Mouse (Mus musculus) ES-CJ7 (cell line): Measurements from ENCODE around the gene Map2k6.

Experiments used
- DNase-seq: peaks from one replicate; pipeline ENCODE4 v3.0.0; 2011; ENCODE audit warnings: low read depth, low spot score

Map2k6 gene

DNA sequence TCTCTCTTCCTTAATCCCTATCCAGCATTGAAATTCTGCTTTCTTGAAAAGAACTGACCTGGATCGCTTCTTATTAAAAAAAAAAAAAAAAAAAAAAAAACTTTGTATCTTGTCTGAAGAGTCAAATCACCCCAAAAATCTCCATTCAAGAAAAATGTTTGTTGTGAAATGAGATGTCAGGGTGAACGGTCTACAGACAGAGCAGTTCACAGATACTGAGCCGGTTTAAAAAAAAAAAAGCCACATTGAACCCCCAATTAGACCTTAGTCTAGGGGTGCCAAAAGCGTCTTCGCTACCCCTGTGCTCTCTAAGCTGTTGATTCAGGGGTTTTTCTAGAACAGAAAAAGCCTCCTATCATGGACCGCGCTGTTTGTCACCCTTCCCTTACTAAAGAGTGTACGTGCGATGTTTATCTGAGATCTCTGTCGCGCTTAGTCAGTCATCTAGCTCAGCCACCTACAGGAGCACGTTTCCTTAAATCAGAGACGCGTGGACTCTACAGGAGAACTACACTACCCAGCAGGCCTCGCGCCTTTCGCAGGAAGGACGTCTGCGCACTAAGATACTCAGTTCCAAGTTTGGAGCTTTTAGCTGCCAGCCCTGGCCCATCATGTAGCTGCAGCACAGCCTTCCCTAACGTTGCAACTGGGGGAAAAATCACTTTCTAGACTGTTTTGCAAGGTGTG is at the start of gene Map2k6:
Gene Map2k6, plus strand, starts transcription at position 570 of the 687 bp plus-strand sequence.
- peak; percentile 95 for DNase-seq

DNA sequence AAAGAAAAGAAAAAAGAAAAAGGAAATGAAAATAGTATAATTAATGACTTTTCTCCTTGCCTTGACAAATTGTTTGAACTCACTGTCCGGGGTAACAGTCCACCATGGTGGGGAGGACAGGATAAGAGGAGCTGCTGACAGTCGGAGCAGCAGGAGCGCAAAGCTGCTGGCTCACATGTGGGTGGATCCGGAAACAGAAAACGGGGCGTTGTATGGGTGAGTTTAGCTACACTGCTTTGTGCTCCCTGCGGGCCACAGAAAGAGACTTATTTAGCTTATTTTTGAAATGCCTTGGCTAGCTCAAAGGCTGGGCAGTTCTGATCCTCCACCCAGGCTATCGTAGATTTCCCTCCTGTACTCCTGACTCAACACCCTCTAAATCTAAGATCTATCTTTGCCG is 44.7 kb upstream of the Map2k6 start:
- peak; percentile 33 for DNase-seq

DNA sequence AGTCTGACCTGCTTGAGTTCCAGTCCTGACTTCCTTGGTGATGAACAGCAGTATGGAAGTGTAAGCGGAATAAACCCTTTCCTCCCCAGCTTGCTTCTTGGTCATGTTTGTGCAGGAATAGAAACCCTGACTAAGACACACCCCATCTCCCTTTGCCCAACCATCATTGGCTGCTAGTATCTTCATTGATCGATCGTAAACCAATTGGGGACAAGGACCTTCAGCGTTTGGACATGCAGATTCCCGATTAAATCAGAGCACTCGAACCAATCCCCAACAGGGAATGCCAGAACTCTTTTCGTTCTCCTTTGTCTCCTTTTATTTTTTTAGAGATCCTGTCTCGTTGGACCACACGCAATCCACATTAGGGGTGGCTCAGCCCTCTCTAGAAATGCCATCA is 43.8 kb upstream of the Map2k6 start:
- peak; percentile 78 for DNase-seq

DNA sequence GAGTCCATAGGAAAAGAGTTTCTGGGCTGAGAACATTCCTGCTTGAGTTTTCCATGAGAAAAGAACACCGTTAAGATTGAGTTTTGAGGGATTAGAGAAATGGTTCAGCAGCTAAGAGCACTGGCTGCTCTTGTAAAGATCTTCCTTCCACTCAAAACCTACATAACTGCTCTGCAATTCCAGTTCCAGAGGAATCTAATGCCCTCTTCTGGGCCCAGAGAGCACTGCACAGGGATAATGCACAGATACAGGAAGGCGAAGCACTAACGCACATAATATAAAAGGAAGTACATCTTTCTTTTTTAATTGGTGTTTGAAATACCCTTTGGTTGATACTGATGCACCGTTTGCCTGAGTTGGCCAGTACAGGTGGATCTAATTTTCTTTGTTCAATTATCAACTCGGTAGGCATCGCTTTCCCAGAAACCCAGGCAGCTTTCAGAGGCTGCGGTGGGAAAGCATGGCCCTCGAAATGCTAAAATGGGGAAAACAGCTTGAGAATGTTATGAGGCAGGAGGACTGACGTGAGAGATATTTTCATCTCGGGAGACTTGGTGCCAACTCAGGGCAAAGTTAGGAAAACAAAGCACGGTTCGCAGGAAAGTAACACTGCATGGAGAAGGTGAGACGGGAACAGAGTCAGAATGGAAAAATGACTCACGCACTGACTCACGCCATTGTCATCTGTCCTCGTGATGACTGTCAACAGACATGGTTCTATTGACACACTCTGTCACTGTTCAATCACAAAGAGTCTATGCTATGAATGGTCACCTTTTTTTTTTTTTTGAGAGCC is 41.0 kb upstream of the Map2k6 start:
- DNase-seq = peak; percentile 67

DNA sequence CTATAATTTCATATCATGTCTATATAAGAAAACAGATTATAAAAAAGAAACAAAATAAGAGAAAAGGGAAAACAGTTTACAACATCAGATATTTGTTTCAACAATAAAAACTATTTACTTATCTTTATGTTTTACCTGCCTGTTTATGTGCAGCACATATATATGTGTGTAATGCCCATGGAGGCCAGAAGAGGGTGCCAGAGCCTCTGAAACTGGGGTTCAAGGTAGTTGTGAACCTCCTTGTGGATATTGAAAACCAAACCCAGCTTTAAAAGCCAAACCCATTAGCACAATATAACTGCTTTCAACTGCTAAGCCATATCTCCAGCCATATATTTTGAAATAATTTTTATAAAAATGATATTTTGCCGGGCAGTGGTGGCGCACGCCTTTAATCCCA is 33.9 kb upstream of the Map2k6 start:
- DNase-seq = peak; percentile 67

DNA sequence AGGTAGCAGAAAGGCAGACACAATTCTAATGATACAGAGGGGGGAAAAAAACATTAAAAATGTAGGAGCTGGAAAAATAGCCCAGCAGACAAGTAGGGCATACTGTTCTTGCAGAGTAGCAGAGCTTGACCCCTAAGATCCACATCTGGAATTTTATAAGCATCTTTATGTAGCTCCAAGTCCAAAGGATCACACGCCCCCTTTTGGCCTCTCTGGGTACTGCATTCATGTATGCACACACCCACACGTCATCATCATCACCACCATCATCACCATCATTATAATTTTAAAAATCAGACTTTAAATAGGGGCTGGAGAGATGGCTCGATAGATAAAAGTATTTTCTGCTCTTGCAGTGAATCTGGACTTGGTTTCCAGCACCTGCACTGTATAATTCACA is 32.0 kb upstream of the Map2k6 start:
- peak; percentile 63 for DNase-seq

DNA sequence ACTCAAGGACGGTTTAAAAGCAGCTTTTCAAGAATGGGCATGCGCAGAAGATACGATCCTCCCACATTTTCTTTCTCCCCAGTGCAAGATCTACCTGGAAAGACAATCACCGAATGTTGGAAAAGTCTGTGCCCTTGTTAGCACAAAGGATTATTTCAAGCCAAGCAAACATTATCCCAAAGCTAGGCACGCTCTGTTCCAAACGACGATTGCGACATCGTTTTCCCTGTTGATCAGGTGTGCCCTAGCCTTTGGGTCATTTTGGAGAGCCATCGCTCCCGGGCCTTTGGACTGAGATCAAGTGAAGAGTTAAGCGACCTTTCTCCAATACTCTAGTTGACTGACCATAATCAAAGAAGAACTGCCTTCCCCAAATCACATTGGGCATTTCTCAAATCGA is 31.3 kb upstream of the Map2k6 start:
- no peak for DNase-seq

DNA sequence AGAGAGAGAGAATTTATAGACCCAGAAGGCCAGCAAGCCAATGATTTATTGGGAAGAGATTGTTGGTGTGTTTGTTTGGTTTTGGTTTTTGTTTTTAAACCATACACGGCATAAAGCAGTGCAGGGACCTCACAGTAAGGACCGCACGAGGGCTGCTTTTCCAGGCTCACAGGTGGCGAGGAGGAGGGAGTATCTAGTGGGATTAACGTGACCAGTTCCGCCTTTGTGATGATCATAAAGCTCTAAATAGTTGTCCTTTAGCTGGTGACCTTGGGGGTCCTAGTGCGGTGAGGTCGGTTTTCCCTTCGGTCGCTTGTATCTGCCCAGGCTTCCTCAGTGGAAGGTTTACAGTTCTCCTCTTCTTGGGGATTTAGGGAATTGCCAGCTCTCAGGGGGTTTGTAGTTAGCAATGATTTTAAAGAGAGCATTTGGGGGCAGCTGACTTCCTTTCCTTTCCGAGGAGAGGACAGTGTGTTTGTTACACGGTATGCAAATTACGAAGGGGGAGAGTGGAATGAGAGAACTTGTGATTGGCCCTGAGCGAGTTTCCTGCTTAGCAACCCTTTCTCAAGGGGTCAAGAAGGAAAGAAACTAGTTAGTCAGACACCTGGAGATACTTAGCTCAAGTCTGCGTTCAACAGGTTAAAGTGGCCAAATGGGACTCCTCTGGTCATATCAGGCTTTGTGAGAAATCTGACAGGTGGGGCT is 29.5 kb upstream of the Map2k6 start:
- DNase-seq = peak; percentile 26

DNA sequence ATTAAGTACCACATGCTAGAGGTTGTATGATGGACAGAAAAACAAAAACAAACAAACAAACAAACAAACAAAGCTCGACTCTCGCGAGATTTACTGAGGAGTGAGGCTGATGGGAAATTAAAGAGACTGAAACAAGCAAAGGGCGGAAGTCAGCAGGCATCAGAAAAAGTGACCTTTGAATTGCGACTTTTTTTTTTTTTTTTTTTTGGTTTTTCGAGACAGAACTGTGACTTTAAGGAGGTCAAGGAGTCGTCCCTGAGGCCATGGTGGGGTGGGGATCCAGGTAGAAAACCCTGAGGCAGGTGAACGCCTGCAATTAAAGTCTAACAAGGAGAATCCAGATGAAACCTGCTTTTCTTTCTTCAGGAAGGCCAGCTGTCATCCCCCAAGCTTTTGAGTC is 27.1 kb upstream of the Map2k6 start:
- DNase-seq = peak; percentile 52

DNA sequence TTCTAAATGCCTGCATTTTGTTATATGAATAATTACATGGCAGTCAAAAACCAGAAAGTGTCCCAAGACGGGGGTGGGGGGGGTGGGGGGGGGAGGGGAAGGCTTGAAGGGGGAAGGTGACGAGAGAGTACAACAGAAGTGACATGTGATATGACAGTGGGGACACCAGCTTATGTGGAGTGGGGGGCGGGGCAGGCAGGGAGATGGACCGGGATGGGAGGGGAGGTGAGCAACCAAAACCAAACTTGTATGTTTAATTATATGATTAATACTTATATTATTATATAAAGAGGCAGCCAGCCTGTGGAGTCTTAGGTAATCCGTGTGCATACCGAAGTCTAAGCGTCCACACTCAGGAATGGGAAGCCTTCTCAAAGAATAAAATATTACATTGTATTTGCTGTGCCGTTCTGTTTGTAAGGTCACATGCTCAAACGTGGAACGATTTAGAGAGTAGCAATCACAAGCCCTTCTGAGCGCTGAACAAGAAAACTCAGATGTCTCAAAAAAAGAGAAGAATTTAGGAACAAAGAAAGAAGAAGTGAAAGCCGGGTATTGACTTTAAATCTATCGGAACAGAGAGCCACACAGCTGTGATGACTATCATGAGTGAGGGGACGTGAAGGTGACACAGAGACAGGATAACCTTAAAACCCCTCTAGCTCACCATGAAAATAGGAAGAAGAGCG is 26.5 kb upstream of the Map2k6 start:
- DNase-seq = no peak

DNA sequence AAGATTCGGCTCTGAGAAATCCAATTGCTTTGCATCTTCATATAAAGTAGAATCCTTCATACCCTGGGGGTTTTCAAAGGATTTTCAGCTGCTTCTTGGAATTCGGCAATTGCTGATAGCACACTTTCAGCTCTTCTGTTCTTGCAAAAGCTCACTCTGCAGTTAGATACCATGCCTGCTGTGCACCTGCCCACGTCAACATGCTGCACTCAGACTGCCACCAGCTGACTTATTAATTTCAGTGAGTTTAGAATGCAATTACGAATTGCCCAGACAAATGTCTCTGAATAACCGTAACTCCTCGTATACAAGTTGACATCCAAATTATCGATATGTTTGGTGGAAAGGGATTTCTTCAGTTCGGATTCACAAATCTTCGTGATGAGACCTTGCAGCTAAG is 24.9 kb upstream of the Map2k6 start:
- DNase-seq = no peak

DNA sequence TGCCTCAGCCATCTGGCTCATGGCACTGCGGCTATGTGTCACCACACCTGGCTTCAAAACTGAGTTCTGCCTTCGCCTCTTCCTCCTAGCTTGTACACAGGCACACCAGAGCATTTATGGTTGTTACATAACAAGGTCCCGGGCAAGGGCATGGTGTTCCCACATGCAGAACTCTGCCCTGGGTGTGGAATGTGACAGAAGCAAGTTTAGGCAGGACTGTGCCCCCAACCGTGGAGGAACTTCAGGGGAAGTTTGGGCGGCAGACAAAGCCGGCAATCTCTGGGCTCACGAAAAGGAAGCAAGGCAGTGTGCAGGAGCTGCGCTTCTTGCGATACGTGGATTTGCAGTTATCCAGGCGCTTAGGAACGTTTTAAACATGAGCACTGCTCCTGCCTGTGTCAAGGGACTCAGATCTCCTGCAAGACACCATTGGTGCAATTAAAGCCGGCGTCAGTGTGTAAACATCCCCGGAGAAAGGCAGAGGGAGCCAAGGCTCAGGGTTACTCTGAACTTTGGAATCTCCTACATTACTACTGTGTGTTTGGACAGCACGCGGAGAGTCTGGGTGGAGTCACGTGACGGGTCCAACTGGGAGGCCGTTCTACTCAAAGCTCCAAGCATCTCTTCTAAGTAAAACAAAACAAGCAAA is 19.1 kb upstream of the Map2k6 start:
- DNase-seq = peak; percentile 74

DNA sequence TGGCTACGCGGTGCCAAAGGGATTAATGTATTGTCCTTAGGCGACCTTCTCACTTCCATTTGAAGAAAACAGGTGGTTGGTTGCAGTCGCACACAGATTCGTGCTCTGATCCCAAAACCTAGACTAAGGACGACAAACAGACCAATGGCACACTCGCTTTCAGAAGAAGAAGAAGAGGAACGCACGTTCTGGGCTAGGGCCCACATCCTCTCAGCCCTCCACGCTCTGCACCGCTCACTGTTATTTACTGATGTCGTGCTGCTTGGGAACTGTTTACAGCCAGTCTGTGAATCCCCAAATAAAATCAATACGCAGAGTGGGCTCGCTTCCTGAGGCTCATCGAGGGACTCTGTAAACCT is 18.6 kb upstream of the Map2k6 start:
- DNase-seq = no peak

DNA sequence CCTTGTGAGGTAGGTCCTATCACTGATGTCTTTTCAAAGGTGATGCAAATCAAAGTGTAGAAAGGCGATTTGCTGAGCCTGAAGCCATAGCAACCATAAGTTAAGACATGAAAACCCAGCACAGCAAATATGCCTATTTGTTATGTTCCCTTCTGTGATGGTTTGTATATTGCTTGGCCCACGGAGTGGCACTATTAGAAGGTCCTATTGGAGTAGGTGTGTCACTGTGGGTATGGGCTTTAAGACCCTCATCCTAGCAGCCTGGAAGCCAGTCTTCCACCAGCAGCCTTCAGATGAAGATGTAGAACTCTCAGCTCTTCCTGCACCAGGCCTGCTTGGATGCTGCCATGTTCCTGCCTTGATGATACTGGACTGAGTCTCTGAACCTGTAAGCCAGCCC is 13.4 kb upstream of the Map2k6 start:
- no peak for DNase-seq

DNA sequence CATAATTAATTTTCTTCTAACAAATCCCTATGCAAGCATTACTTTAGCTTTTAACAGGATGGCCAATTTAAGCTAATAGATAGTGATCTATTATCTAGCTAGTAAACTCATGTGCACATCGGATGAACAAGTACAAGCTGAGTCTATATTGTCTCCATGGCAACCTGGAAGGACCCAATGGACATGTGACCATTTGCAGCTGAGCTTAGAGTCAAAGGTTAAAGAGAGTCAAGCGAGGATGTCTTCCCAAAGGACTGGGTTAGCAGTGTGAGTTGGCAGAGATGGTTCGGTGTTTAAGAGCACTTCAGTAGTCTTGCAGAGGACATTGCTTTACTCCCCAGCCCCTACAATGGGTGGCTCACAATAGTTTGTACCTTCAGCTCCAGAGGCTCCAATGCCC is 6.2 kb upstream of the Map2k6 start:
- DNase-seq = no peak

DNA sequence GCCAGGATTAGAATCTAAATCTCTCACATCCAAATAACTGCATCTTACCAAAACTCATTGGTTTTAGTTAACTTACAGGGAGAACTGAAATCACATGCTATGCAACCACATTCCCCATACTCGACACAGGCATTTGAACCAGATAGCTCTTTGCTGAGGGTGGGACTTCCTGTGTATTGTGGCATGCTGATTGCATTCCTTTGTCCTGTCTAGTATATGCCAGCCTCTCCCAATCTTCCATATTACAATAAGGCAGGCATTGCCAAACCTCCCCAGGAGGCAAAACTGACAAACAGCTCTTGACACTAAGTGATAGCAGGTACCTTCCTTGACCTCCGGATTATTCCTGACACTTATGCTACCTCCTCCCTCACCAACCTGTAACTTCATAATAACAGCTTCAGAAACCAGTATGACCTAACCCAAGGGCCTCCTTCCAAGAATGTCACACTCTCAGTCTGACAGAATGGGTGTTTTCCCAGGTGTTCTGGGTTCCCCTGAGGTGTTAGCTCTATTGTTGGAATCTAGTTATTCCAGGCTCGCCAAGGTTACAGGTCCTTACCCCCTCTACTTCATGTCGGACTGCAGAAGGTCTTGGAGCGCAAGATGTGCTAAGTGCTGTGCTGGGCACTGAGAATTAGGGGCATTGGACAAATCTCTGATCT is 4.0 kb upstream of the Map2k6 start:
- DNase-seq = no peak

DNA sequence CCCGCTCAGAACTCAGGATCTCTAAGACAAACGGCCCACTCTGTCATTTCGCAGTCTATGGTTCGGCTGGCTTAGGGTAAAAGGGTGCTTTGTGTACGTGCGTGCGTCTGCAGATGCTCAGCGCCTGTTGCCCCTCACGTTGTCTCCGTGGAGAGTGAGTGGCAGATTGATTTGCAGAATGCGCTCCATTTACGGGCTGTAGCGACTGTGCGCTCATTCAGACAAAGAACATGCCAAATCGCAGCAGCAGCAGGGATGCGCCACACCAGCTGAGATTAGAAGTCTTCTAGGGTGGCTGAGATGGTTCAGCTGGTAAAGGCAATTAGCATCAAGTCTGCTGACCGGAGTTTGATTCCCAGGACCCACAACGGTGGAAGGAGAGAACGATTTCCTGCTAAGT is 2.8 kb upstream of the Map2k6 start:
- peak; percentile 27 for DNase-seq

DNA sequence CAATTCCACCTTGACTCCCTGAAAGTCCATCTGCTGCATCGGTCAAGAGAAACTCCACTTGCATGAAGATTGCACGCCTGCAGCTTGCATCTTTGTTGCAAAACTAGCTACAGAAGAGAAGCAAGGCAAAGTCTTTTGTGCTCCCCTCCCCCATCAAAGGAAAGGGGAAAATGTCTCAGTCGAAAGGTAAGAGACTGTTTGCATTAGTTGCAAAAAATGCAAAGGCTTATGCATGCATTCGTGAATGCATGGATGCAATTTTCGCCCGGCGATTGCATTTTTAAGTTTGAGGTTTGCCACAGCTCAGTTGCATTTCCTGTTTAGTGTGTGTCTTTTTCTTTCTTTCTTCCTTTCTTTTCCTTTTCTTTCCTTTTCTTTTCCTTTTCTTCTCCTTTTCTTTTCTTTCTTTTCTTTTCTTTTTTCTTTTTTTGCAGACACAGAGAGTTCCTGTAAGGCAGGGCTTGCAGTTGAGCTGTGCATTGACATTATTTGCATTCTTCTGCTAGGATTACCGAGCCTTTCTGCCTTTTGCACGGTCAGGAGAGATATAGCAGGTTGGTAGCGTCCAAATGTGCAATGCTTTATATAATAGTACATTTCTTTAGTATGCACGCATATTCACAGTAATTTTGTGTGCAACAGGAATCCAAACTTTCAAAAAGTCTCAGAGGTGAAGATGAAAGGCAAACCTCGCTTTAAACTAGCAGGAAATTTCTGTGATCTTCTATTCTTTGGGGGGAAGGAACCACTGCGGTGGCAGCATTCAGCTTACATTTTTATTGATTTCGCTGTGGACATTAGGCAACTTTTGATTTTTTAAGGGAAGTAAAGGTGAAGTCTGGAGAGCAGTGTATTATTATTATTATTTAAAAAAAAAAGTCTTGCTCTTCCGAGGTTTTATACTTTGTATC is 573 bp downstream of the Map2k6 start:
- no peak for DNase-seq

DNA sequence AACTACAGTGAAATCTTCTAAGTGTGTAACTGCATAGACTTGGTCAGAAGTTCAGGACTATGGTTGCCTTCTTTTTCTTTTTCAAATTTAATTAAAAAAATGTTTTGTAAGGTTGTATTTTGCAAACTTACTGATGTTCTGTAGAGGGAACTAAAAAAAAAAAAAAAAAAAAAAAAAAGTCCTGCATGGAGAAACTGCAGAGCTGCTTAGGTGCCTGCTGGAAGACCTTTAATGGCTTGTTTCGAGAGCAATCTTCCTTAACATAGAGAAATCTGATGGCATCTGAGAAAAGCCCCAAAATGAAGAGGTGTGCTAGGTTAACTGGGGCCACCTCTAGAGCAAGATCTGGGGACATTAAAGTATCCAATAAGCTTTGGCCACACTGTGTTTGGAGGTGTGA is 1.4 kb downstream of the Map2k6 start:
- no peak for DNase-seq

DNA sequence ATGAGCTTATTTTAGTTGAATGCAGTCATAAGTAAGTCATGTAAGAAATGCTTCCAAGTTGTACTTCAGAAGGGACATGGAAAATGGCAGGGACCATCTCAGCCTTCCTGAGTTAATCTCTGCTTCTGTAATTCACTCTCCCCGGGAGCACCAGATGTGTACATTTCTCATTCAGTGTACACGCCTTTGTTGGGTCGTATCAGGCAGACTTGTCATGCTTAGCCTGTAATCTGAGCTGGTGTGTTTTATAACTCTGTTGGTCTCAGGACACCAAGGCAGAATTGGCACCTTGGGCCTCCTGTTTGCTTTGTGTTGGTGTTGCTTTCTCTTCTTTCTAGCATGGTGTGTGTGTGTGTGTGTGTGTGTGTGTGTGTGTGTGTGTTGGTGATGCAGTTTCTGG is 3.7 kb downstream of the Map2k6 start:
- no peak for DNase-seq
